Mouse (Mus musculus): ENCODE measurements at regions not wholly inside any gene's neighbourhood (a gene's known extent, or its start where the extent isn't known, plus 50 kb on each side); places are given as distances from the start of the nearest gene placed in this dataset.
A peak's percentile ranks its signal among the peaks of the same experiment; 100 is the strongest.

GRCm38 (mm10) chr12:69002106-69002505 lies 156.9 kb downstream of the Rps29 start:
- Histone ChIP-seq H3K27me3 (replicated peaks) (no peaks in the 10 kb centered on the region), H3K9me3 (no peaks in the 10 kb centered on the region), H3K27ac (replicated peaks) (no peak overlapping the region), H3K4me3 (no peak overlapping the region), H3K36me3 (no peaks in the 10 kb centered on the region), H3K4me1 (no peaks in the 10 kb centered on the region), H3K4me2 (no peak overlapping the region), H3K9ac (no peak overlapping the region)
- no peak for ATAC-seq (ENCODE audit: extremely low read depth, insufficient number of reproducible peaks, low FRiP score, low TSS enrichment)
- WGBS = 81% methylated on average over 5 of the region's 5 CpGs

GRCm38 (mm10) chr12:68997259-68997658 lies 161.7 kb downstream of the Rps29 start:
- no peak overlapping the region for H3K4me2 ChIP-seq
- no peaks in the 10 kb centered on the region for H3K36me3 ChIP-seq
- no peaks in the 10 kb centered on the region for H3K27me3 ChIP-seq (replicated peaks)
- ATAC-seq (ENCODE audit: extremely low read depth, insufficient number of reproducible peaks, low FRiP score, low TSS enrichment) = no peak
- no peak overlapping the region for H3K27ac ChIP-seq (replicated peaks)
- no peaks in the 10 kb centered on the region for H3K4me1 ChIP-seq
- no peak overlapping the region for H3K9ac ChIP-seq
- no peak overlapping the region for H3K4me3 ChIP-seq
- WGBS = 70% methylated on average over 6 of the region's 6 CpGs
- no peaks in the 10 kb centered on the region for H3K9me3 ChIP-seq

- H3K4me3 ChIP-seq = no peak overlapping the region
- no peak overlapping the region for H3K4me2 ChIP-seq
- ATAC-seq (ENCODE audit: extremely low read depth, insufficient number of reproducible peaks, low FRiP score, low TSS enrichment) = no peak
- H3K4me1 ChIP-seq = no peaks in the 10 kb centered on the region
- no peaks in the 10 kb centered on the region for H3K9me3 ChIP-seq
- no peak overlapping the region for H3K27ac ChIP-seq (replicated peaks)
- H3K36me3 ChIP-seq = no peaks in the 10 kb centered on the region
- H3K9ac ChIP-seq = no peak overlapping the region
- WGBS = 51% methylated on average over 12 of the region's 12 CpGs
- no peaks in the 10 kb centered on the region for H3K27me3 ChIP-seq (replicated peaks)
Observed at GRCm38 (mm10) chr12:68996740-68997139, 162.2 kb downstream of the Rps29 start.

GRCm38 (mm10) chr12:68980640-68981039 lies 178.3 kb downstream of the Rps29 start:
- H3K4me1 ChIP-seq = peaks cover 7% of the 10 kb centered on the region
- H3K4me3 ChIP-seq = no peak overlapping the region
- WGBS = 84% methylated on average over 4 of the region's 4 CpGs
- ATAC-seq (ENCODE audit: extremely low read depth, insufficient number of reproducible peaks, low FRiP score, low TSS enrichment) = no peak
- H3K36me3 ChIP-seq = no peaks in the 10 kb centered on the region
- H3K9me3 ChIP-seq = no peaks in the 10 kb centered on the region
- no peaks in the 10 kb centered on the region for H3K27me3 ChIP-seq (replicated peaks)
- no peak overlapping the region for H3K27ac ChIP-seq (replicated peaks)
- H3K9ac ChIP-seq = no peak overlapping the region
- no peak overlapping the region for H3K4me2 ChIP-seq

GRCm38 (mm10) chr12:68980173-68980572 lies 178.8 kb downstream of the Rps29 start:
- 64% methylated on average over 4 of the region's 4 CpGs for WGBS
- Histone ChIP-seq H3K4me1 (peaks cover 7% of the 10 kb centered on the region), H3K9me3 (no peaks in the 10 kb centered on the region), H3K27ac (replicated peaks) (no peak overlapping the region), H3K9ac (no peak overlapping the region), H3K36me3 (no peaks in the 10 kb centered on the region), H3K27me3 (replicated peaks) (no peaks in the 10 kb centered on the region), H3K4me2 (no peak overlapping the region), H3K4me3 (no peak overlapping the region)
- ATAC-seq (ENCODE audit: extremely low read depth, insufficient number of reproducible peaks, low FRiP score, low TSS enrichment) = no peak

- Histone ChIP-seq H3K27me3 (replicated peaks) (no peaks in the 10 kb centered on the region), H3K4me2 (no peak overlapping the region), H3K27ac (replicated peaks) (no peak overlapping the region), H3K9ac (no peak overlapping the region), H3K9me3 (no peaks in the 10 kb centered on the region), H3K36me3 (no peaks in the 10 kb centered on the region), H3K4me1 (peaks cover 7% of the 10 kb centered on the region), H3K4me3 (no peak overlapping the region)
- WGBS = 64% methylated on average over 3 of the region's 3 CpGs
- no peak for ATAC-seq (ENCODE audit: extremely low read depth, insufficient number of reproducible peaks, low FRiP score, low TSS enrichment)
Observed at GRCm38 (mm10) chr12:68979232-68979631, 179.8 kb downstream of the Rps29 start.

GRCm38 (mm10) chr12:68977276-68977675 lies 181.7 kb downstream of the Rps29 start:
- H3K27ac ChIP-seq (replicated peaks) = no peak overlapping the region
- no peaks in the 10 kb centered on the region for H3K36me3 ChIP-seq
- WGBS = 52% methylated on average over 4 of the region's 4 CpGs
- no peak for ATAC-seq (ENCODE audit: extremely low read depth, insufficient number of reproducible peaks, low FRiP score, low TSS enrichment)
- H3K4me3 ChIP-seq = no peak overlapping the region
- peaks cover 7% of the 10 kb centered on the region for H3K4me1 ChIP-seq
- no peak overlapping the region for H3K4me2 ChIP-seq
- no peaks in the 10 kb centered on the region for H3K9me3 ChIP-seq
- H3K9ac ChIP-seq = no peak overlapping the region
- no peaks in the 10 kb centered on the region for H3K27me3 ChIP-seq (replicated peaks)

- Histone ChIP-seq H3K4me3 (no peak overlapping the region), H3K9me3 (no peaks in the 10 kb centered on the region), H3K4me1 (no peaks in the 10 kb centered on the region), H3K9ac (no peak overlapping the region), H3K27me3 (replicated peaks) (no peaks in the 10 kb centered on the region), H3K27ac (replicated peaks) (no peak overlapping the region), H3K4me2 (no peak overlapping the region), H3K36me3 (no peaks in the 10 kb centered on the region)
- 76% methylated on average over 2 of the region's 2 CpGs for WGBS
- ATAC-seq (ENCODE audit: extremely low read depth, insufficient number of reproducible peaks, low FRiP score, low TSS enrichment) = no peak
Observed at GRCm38 (mm10) chr12:68947240-68947639, 211.7 kb downstream of the Rps29 start.

- peak overlapping the region; percentile 12; the same call in 1 of the 2 replicates for H3K4me2 ChIP-seq
- no peaks in the 10 kb centered on the region for H3K27me3 ChIP-seq (replicated peaks)
- 37% methylated on average over 6 of the region's 6 CpGs for WGBS
- H3K9me3 ChIP-seq = no peaks in the 10 kb centered on the region
- H3K4me1 ChIP-seq = no peaks in the 10 kb centered on the region
- no peak overlapping the region for H3K9ac ChIP-seq
- H3K36me3 ChIP-seq = no peaks in the 10 kb centered on the region
- no peak overlapping the region for H3K4me3 ChIP-seq
- no peak for ATAC-seq (ENCODE audit: extremely low read depth, insufficient number of reproducible peaks, low FRiP score, low TSS enrichment)
- no peak overlapping the region for H3K27ac ChIP-seq (replicated peaks)
Observed at GRCm38 (mm10) chr12:68910590-68910989, 248.4 kb downstream of the Rps29 start.

GRCm38 (mm10) chr12:68904770-68905169 lies 254.2 kb downstream of the Rps29 start:
- no peak overlapping the region for H3K27ac ChIP-seq (replicated peaks)
- H3K36me3 ChIP-seq = no peaks in the 10 kb centered on the region
- no peak overlapping the region for H3K4me2 ChIP-seq
- no peaks in the 10 kb centered on the region for H3K27me3 ChIP-seq (replicated peaks)
- H3K4me3 ChIP-seq = no peak overlapping the region
- H3K9ac ChIP-seq = no peak overlapping the region
- ATAC-seq (ENCODE audit: extremely low read depth, insufficient number of reproducible peaks, low FRiP score, low TSS enrichment) = no peak
- H3K4me1 ChIP-seq = no peaks in the 10 kb centered on the region
- WGBS = 84% methylated on average over 1 of the region's 1 CpGs
- no peaks in the 10 kb centered on the region for H3K9me3 ChIP-seq

GRCm38 (mm10) chr12:68889141-68889540 lies 269.8 kb downstream of the Rps29 start:
- no peaks in the 10 kb centered on the region for H3K36me3 ChIP-seq
- no peaks in the 10 kb centered on the region for H3K27me3 ChIP-seq (replicated peaks)
- H3K27ac ChIP-seq (replicated peaks) = no peak overlapping the region
- peaks cover 2% of the 10 kb centered on the region; the same call in 1 of the 2 replicates for H3K9me3 ChIP-seq
- no peak overlapping the region for H3K9ac ChIP-seq
- H3K4me1 ChIP-seq = no peaks in the 10 kb centered on the region
- H3K4me3 ChIP-seq = no peak overlapping the region
- 74% methylated on average over 3 of the region's 3 CpGs for WGBS
- H3K4me2 ChIP-seq = no peak overlapping the region
- no peak for ATAC-seq (ENCODE audit: extremely low read depth, insufficient number of reproducible peaks, low FRiP score, low TSS enrichment)

- H3K4me1 ChIP-seq = no peaks in the 10 kb centered on the region
- WGBS = 66% methylated on average over 6 of the region's 6 CpGs
- no peak overlapping the region for H3K9ac ChIP-seq
- no peaks in the 10 kb centered on the region for H3K36me3 ChIP-seq
- no peak overlapping the region for H3K4me2 ChIP-seq
- peaks cover 2% of the 10 kb centered on the region; the same call in 1 of the 2 replicates for H3K9me3 ChIP-seq
- H3K27me3 ChIP-seq (replicated peaks) = no peaks in the 10 kb centered on the region
- no peak for ATAC-seq (ENCODE audit: extremely low read depth, insufficient number of reproducible peaks, low FRiP score, low TSS enrichment)
- H3K4me3 ChIP-seq = no peak overlapping the region
- no peak overlapping the region for H3K27ac ChIP-seq (replicated peaks)
Observed at GRCm38 (mm10) chr12:68882503-68882902, 276.5 kb downstream of the Rps29 start.

Measured in heart, embryonic 13.5 days (tissue).